Mouse (Mus musculus) megakaryocyte, embryonic 14.5 days (primary cell): ENCODE measurements around the gene Rgn.

Experiments
- FLI1 ChIP-seq: IDR thresholded peaks from 2 replicates; pipeline ENCODE4 v1.6.1; 2012; ENCODE audit warnings: low read length, inconsistent platforms, mixed read lengths
- GATA1 ChIP-seq: IDR thresholded peaks from 3 replicates; pipeline ENCODE4 v1.6.1; 2012; ENCODE audit warnings: mixed read lengths, low read length, inconsistent platforms, borderline replicate concordance

GRCm38 (mm10) chrX:20571024-20571423 is 21.4 kb downstream of the Rgn start:
- TF ChIP-seq GATA1 (no peak), FLI1 (no peak)
